Mouse (Mus musculus) lung, adult 2 months (tissue): ENCODE measurements at regions not wholly inside any gene's neighbourhood (a gene's known extent, or its start where the extent isn't known, plus 50 kb on each side); places are given as distances from the start of the nearest gene placed in this dataset.
A peak's percentile ranks its signal among the peaks of the same experiment; 100 is the strongest.

ENCODE experiments used
- DNase-seq: peaks from one replicate; pipeline ENCODE4 v3.0.0; 2022
- H3K4me1 ChIP-seq: fragments of 200-500 bp; 2 replicates; pipeline ENCODE4 v1.6.1; 2011; ENCODE audit warnings: low read length; ENCODE audit not compliant: control insufficient read depth, insufficient read depth
- H3K4me3 ChIP-seq: fragments of 200-500 bp; replicated peaks from 2 replicates; pipeline ENCODE3; 2011; ENCODE audit warnings: low read depth, mild to moderate bottlenecking, control low read depth, low read length; ENCODE audit errors: extremely low read depth
- CTCF ChIP-seq: fragments of 200-500 bp; IDR thresholded peaks from 2 replicates; pipeline ENCODE4 v1.5.1; 2011; ENCODE audit warnings: mild to moderate bottlenecking, low read length, control low read depth; ENCODE audit not compliant: insufficient read depth
- POLR2A ChIP-seq: fragments of 200-500 bp; IDR thresholded peaks from 2 replicates; pipeline ENCODE4 v1.6.1; 2011; ENCODE audit warnings: low read depth, mild to moderate bottlenecking, control low read depth, low read length, borderline replicate concordance; ENCODE audit errors: extremely low read depth
- WGBS: fragments of 180-500 bp; shearing (Covaris S2); methylation state at CpG from one replicate; pipeline ENCODE4 v1.1.7; 2018; 5-methylcytosine and 5-hydroxymethylcytosine counted together

DNA sequence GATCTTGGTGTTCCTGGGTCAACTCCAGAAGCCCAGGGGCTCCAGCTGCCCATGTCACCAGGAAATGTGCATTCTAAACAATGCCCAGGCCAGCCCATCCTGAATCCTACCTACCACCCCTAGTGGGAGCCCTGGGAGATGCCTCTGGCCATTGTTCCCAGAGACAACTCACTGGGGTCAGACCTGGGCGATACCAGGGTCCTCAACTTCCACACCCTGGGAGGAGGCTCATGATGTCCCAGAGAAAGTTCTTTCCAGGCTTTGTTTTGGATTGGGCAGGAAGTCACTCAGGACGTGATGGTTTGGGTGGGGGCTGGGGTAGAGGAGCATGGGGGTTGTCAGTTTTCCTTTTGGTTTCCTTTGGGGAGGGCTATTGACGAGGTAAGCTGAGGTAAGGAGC lies 97.1 kb downstream of the Efnb1 start:
- no peak for DNase-seq
- peaks cover 7% of the 10 kb centered on the region for H3K4me1 ChIP-seq
- WGBS, result 55% methylated on average over 3 of the region's 3 CpGs
- no peak overlapping the region for H3K4me3 ChIP-seq
- TF ChIP-seq CTCF (0 out of 2 replicates have a peak, but pooled peaks have one; percentile 15), POLR2A (no peak)

DNA sequence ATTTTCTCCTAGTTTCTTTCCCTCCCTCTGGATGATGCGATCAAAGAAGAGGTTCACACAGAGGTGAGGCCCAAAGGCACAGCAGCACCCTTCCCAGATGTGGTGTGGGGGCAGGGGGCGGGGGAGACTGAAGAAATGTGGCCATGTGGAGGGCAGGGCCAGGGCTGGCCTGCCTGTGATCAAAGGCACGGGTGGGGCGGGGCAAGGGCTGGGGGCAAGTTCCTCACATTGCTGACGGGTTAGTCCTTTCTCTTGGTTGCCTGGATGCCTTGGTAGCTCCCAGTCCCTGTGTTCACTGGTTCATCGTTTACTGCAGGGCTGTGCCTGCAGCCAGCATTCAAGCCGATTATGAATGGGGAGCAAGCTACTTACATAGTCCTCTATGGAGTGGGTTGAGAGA lies 96.4 kb downstream of the Efnb1 start:
- DNase-seq, result no peak
- no peak overlapping the region for H3K4me3 ChIP-seq
- no peak for TF ChIP-seq POLR2A
- no peak for TF ChIP-seq CTCF
- H3K4me1 ChIP-seq, result peaks cover 7% of the 10 kb centered on the region
- WGBS, result 61% methylated on average over 7 of the region's 7 CpGs

DNA sequence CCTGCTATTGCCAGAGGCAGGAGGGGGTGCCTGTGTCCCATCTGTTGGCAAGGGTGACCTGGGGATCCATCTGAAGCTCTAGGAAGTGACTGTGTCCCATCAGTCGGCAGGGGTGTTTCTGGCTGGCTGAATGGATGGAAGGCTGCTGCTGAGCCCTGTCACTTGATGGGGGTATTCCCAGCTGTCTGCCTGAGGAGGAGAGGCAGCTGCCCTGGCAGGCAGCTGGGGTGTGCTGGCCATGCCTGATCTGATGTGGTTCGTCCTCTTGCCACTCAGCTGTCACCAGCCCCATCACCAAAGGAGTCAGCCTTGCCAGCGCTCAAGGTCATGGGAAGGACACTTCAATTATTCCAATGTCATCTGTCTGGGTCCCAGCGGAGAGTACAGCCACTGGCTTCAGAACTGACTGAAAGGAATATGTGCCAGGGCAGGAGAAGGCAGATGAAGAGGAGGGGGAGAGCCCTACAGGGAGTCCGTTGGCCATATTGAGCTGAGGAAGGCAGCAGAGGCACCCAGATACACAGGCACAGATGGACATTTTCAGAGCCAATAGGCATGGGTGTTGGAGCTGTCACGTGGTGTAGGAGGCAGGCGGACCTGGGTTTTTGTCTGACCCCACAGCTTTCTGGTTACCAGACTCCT lies 89.3 kb downstream of the Efnb1 start:
- DNase-seq, result no peak
- WGBS, result 66% methylated on average over 7 of the region's 7 CpGs

DNA sequence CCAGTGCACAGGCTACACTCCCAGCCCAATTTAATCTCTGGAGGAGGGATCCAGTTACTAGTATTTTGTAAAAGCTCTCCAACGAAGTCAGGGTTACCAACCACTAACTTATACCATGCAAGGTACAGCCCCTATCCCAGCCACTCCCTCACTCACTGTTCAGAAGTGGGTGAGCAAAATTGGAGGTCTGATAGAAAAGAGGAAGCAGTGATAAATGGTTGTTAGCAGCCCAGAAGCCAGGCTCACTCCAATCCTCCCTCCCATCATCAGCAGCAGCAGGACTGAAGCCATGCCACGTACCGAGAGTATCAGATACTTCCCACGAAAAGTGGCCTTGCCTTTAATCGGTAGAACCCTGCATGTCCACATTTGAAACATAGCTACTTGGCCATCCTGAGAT lies 86.1 kb downstream of the Efnb1 start:
- TF ChIP-seq POLR2A, result no peak
- TF ChIP-seq CTCF, result no peak
- H3K4me1 ChIP-seq, result peaks cover 4% of the 10 kb centered on the region; the same call in 1 of the 2 replicates
- WGBS, result 83% methylated on average over 5 of the region's 5 CpGs
- no peak overlapping the region for H3K4me3 ChIP-seq
- DNase-seq, result no peak

More for the DNA sequence above, 89.3 kb downstream of the Efnb1 start:
- TF ChIP-seq POLR2A (no peak), CTCF (no peak)
- H3K4me3 ChIP-seq, result no peak overlapping the region
- no peaks in the 10 kb centered on the region for H3K4me1 ChIP-seq

DNA sequence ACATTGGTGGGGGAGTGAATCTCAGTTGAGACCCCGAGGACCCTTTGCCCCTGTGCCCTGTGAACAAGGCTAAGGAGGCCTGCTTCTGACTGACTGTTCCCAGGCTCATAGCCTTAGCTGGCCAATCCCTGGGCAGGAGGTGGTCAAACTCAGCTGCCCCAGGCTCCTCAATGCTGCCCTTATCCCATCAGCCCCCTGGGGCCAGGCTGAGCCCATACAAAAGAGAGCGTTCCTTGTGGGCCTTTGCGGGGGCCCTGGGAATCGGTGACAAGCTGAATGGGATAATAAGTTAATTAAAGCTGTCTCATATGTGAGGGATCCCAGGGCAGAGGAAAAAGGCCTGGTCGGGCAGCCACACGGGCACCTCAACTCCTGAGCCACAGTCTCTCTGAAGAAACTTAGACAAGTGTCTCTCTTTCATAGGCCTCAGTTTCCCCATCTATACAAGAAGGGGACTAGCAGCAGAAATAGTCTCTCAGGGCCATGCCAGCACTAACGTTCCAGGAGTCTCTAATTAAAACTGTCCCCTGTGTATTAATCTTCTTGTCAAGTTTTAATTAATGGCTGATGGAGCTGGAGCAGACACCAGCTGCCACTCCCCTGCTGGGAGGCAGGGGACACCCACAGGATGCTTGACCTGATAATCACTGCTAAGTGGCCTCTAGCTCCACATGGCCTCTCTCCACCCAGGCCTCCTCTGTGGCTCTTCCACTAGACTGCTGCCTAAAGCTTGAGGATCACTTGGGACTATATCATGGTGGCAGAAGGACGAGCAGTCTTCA lies 84.9 kb downstream of the Efnb1 start:
- peaks cover 6% of the 10 kb centered on the region; the same call in 1 of the 2 replicates for H3K4me1 ChIP-seq
- TF ChIP-seq POLR2A (no peak), CTCF (no peak)
- H3K4me3 ChIP-seq, result no peak overlapping the region
- DNase-seq, result no peak
- 78% methylated on average over 8 of the region's 8 CpGs for WGBS

DNA sequence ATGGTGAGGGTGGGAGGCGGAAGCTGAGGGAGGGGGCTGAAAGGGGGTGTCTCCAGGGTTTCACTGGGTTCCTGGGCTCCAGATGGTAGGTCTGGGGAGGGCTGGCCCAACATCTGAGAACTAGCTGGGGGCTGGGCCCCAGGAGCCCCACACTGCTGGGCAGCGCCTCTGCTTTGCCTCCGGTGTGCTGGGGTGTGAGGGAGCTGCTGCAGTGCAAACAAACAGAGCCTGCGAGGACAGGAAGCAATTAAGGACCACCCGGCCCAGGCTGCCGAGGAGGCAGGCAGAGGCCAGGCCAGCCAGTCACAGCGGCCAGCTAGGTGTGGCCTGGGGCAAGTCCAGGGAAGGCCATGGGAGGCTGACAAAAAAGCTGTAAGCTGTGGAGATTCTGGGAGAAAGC lies 82.3 kb downstream of the Efnb1 start:
- WGBS, result 65% methylated on average over 7 of the region's 7 CpGs
- no peak for DNase-seq
- TF ChIP-seq POLR2A (no peak), CTCF (no peak)
- Histone ChIP-seq H3K4me1 (peaks cover 14% of the 10 kb centered on the region), H3K4me3 (no peak overlapping the region)

DNA sequence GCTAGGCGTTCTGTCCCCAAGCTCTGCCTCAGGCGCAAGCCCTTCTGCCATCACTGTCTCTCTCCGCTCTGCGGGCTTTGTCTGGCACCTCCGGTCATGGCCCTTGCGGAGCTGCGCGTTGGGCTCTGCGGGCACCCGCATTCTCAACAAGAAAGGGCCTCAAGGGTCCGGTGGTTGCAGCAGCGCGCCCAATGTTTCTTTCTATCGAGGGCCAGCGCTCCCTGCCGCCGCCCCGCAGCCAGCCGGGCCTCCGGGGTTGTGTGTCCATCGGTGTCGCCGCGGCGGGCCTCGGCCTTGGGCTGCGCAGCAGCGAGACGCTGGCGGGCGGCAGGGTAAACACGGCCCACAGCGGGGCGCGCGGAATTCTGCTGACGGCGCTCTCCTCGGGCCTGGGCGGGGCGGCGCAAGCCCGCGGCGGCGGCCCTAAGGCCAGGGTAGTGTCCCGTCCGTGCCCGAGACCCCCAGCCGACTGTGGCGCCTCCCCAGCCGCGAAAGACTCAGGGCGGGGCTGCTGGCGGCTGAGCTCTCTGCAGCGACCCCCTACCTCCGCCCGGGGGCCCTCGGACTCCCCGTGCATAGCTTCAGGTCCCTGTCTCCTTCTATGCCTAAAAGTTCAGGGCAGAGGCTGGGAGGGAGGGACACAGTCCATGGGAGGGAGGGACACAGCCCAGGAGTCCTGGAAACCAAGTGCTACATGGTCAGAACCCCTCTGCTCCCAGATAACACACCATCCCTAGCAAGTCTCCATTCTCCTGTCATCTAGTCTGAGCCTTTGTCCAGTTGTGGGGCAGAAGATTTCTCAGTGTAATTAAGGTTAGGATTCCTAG lies 80.9 kb downstream of the Efnb1 start:
- peak; percentile 58 for DNase-seq
- WGBS, result 27% methylated on average over 60 of the region's 60 CpGs
- Histone ChIP-seq H3K4me3 (peak overlapping the region; percentile 61), H3K4me1 (peaks cover 14% of the 10 kb centered on the region)
- peak; percentile 22; the same call in 1 of the 2 replicates for TF ChIP-seq POLR2A
- no peak for TF ChIP-seq CTCF

DNA sequence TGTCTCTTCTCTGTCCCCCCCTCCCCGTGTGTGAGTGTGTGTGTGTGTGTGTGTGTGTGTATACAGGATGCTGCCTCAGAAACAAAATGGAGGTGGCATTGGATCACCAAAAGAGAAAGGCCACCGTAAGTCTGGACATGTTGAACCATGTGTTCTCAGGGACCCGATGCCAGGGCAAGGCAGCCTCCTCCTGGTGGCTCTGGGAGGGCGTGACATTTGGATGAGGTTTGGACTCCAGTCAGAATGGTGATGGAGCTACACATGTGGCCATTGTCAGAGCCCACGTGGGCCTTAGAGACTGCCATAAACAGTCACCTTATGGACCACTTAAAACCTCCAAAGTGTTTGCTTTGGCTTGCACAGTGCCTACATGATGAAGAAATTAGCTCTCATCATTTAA lies 80.0 kb downstream of the Efnb1 start:
- 59% methylated on average over 5 of the region's 5 CpGs for WGBS
- no peak for DNase-seq
- Histone ChIP-seq H3K4me3 (no peak overlapping the region), H3K4me1 (peaks cover 14% of the 10 kb centered on the region)
- TF ChIP-seq CTCF (no peak), POLR2A (no peak)

DNA sequence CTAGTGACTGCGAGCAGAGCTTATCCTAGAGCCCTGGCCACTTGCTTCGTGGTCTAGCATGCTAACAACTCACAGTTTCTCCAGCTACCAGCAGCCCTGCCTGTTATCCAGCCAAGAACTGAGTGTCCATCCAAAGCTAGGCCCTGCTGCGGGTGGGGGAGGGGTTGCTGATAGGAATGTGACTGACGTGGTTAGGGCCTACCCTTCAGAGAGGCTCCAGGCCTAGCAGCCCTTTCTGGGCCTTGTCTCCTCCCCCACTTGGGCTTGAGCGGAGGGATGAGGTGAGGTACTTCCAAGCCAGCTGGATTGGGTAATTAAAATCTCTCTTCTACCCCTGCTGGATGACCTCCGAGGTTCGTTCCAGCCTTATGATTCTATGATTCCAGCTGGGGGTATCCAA lies 79.2 kb downstream of the Efnb1 start:
- TF ChIP-seq CTCF, result no peak
- TF ChIP-seq POLR2A, result no peak
- 70% methylated on average over 7 of the region's 7 CpGs for WGBS
- peaks cover 14% of the 10 kb centered on the region for H3K4me1 ChIP-seq
- DNase-seq, result no peak
- no peak overlapping the region for H3K4me3 ChIP-seq

DNA sequence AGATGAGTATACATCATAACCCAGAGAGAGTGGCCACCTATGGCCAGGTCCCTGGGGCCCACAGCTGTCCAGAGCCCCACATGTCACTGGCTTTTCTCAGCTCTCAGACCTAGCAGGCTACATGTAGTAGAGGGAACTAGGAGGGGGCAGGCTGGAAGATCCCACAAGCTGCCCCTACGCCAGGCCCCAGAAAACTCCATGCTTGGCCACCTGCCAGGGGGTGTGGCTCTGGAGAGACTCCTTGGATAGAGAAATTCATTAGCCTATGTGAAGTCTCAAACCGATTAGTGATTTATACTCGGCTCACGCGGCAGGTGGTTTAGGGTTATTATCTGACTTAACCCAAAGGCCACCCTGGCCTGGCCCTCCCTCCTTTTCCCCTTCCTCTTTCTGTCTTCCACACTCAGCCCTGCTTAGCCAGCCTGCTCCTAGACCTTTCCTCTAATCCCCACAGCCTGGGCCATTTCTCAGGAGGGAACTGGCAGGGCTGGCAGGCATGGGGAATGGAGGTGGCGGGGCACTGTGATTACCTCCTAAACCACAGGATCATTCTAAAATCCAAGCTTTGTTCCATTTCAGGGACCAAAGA lies 77.7 kb downstream of the Efnb1 start:
- DNase-seq, result no peak
- WGBS, result 69% methylated on average over 6 of the region's 6 CpGs
- Histone ChIP-seq H3K4me3 (no peak overlapping the region), H3K4me1 (peaks cover 14% of the 10 kb centered on the region)
- TF ChIP-seq CTCF (no peak), POLR2A (no peak)
